Mouse (Mus musculus): ENCODE measurements at regions not wholly inside any gene's neighbourhood (a gene's known extent, or its start where the extent isn't known, plus 50 kb on each side); places are given as distances from the start of the nearest gene placed in this dataset.

- Histone ChIP-seq H3K4me1 (0 out of 2 replicates have a peak, but pooled peaks cover 10% of the 10 kb centered on the region), H3K27ac (no peak overlapping the region), H3K27me3 (replicated peaks) (no peaks in the 10 kb centered on the region), H3K4me2 (0 out of 2 replicates have a peak overlapping the region, but pooled peaks have one; percentile 10), H3K4me3 (no peak overlapping the region), H3K9ac (no peak overlapping the region), H3K36me3 (no peaks in the 10 kb centered on the region), H3K9me3 (replicated peaks) (no peaks in the 10 kb centered on the region)
- 15% methylated on average over 2 of the region's 2 CpGs for WGBS (ENCODE audit: insufficient replicate concordance)
- ATAC-seq, result no peak
Observed at GRCm38 (mm10) chr10:19522198-19522597, 69.6 kb upstream of the Ifngr1 start.

- Histone ChIP-seq H3K27me3 (replicated peaks) (no peaks in the 10 kb centered on the region), H3K9ac (no peak overlapping the region), H3K4me1 (0 out of 2 replicates have a peak, but pooled peaks cover 10% of the 10 kb centered on the region), H3K4me3 (no peak overlapping the region), H3K9me3 (replicated peaks) (no peaks in the 10 kb centered on the region), H3K4me2 (no peak overlapping the region), H3K36me3 (no peaks in the 10 kb centered on the region), H3K27ac (no peak overlapping the region)
- no peak for ATAC-seq
Observed at GRCm38 (mm10) chr10:19525939-19526338, 65.8 kb upstream of the Ifngr1 start.

- Histone ChIP-seq H3K4me3 (no peak overlapping the region), H3K27ac (no peak overlapping the region), H3K9ac (no peak overlapping the region), H3K36me3 (no peaks in the 10 kb centered on the region), H3K4me2 (no peak overlapping the region), H3K27me3 (replicated peaks) (no peaks in the 10 kb centered on the region), H3K9me3 (replicated peaks) (no peaks in the 10 kb centered on the region), H3K4me1 (0 out of 2 replicates have a peak, but pooled peaks cover 11% of the 10 kb centered on the region)
- ATAC-seq, result 0 out of 2 replicates have a peak, but pooled peaks have one; percentile 32
- WGBS (ENCODE audit: insufficient replicate concordance), result 12% methylated on average over 1 of the region's 1 CpGs
Observed at GRCm38 (mm10) chr10:19526353-19526752, 65.4 kb upstream of the Ifngr1 start.

- Histone ChIP-seq H3K9ac (no peak overlapping the region), H3K4me2 (no peak overlapping the region), H3K4me3 (no peak overlapping the region), H3K27ac (no peak overlapping the region), H3K4me1 (0 out of 2 replicates have a peak, but pooled peaks cover 13% of the 10 kb centered on the region), H3K9me3 (replicated peaks) (no peaks in the 10 kb centered on the region), H3K36me3 (no peaks in the 10 kb centered on the region), H3K27me3 (replicated peaks) (no peaks in the 10 kb centered on the region)
- no peak for ATAC-seq
- WGBS (ENCODE audit: insufficient replicate concordance), result 67% methylated on average over 5 of the region's 5 CpGs
Observed at GRCm38 (mm10) chr10:19529655-19530054, 62.1 kb upstream of the Ifngr1 start.

GRCm38 (mm10) chr10:19530056-19530455 is 61.7 kb upstream of the Ifngr1 start:
- H3K4me2 ChIP-seq, result no peak overlapping the region
- 87% methylated on average over 6 of the region's 6 CpGs for WGBS (ENCODE audit: insufficient replicate concordance)
- H3K4me1 ChIP-seq, result 0 out of 2 replicates have a peak, but pooled peaks cover 13% of the 10 kb centered on the region
- H3K9ac ChIP-seq, result no peak overlapping the region
- no peaks in the 10 kb centered on the region for H3K36me3 ChIP-seq
- ATAC-seq, result no peak
- no peaks in the 10 kb centered on the region for H3K9me3 ChIP-seq (replicated peaks)
- no peak overlapping the region for H3K27ac ChIP-seq
- no peaks in the 10 kb centered on the region for H3K27me3 ChIP-seq (replicated peaks)
- H3K4me3 ChIP-seq, result no peak overlapping the region

- H3K9ac ChIP-seq, result no peak overlapping the region
- no peak overlapping the region for H3K27ac ChIP-seq
- H3K4me3 ChIP-seq, result no peak overlapping the region
- H3K27me3 ChIP-seq (replicated peaks), result no peaks in the 10 kb centered on the region
- no peaks in the 10 kb centered on the region for H3K36me3 ChIP-seq
- 0 out of 2 replicates have a peak, but pooled peaks cover 7% of the 10 kb centered on the region for H3K4me1 ChIP-seq
- WGBS (ENCODE audit: insufficient replicate concordance), result 29% methylated on average over 1 of the region's 1 CpGs
- H3K4me2 ChIP-seq, result no peak overlapping the region
- H3K9me3 ChIP-seq (replicated peaks), result no peaks in the 10 kb centered on the region
- ATAC-seq, result no peak
Observed at GRCm38 (mm10) chr10:19531452-19531851, 60.3 kb upstream of the Ifngr1 start.

- Histone ChIP-seq H3K36me3 (no peaks in the 10 kb centered on the region), H3K4me1 (0 out of 2 replicates have a peak, but pooled peaks cover 3% of the 10 kb centered on the region)
Observed at GRCm38 (mm10) chr10:19532790-19533189, 59.0 kb upstream of the Ifngr1 start.

GRCm38 (mm10) chr10:19533846-19534245 is 57.9 kb upstream of the Ifngr1 start:
- no peak for ATAC-seq
- 80% methylated on average over 1 of the region's 1 CpGs for WGBS (ENCODE audit: insufficient replicate concordance)
- H3K4me1 ChIP-seq, result 0 out of 2 replicates have a peak, but pooled peaks cover 3% of the 10 kb centered on the region

More at GRCm38 (mm10) chr10:19532790-19533189, 59.0 kb upstream of the Ifngr1 start:
- ATAC-seq, result no peak
- H3K9ac ChIP-seq, result no peak overlapping the region
- H3K27me3 ChIP-seq (replicated peaks), result no peaks in the 10 kb centered on the region
- no peak overlapping the region for H3K4me2 ChIP-seq
- no peak overlapping the region for H3K27ac ChIP-seq
- H3K9me3 ChIP-seq (replicated peaks), result no peaks in the 10 kb centered on the region
- WGBS (ENCODE audit: insufficient replicate concordance), result 69% methylated on average over 3 of the region's 3 CpGs
- H3K4me3 ChIP-seq, result no peak overlapping the region

More at GRCm38 (mm10) chr10:19533846-19534245, 57.9 kb upstream of the Ifngr1 start:
- no peaks in the 10 kb centered on the region for H3K36me3 ChIP-seq
- H3K27ac ChIP-seq, result no peak overlapping the region
- no peak overlapping the region for H3K9ac ChIP-seq
- no peak overlapping the region for H3K4me2 ChIP-seq
- H3K27me3 ChIP-seq (replicated peaks), result no peaks in the 10 kb centered on the region
- no peaks in the 10 kb centered on the region for H3K9me3 ChIP-seq (replicated peaks)
- no peak overlapping the region for H3K4me3 ChIP-seq
